Mouse (Mus musculus) spleen, adult 2 months (tissue): ENCODE data around the gene Pdpn.

Experiments used
- CTCF ChIP-seq: fragments of 200-500 bp; IDR thresholded peaks from 2 replicates; pipeline ENCODE4 v1.5.1; 2011; ENCODE audit warnings: mild to moderate bottlenecking, inconsistent platforms; ENCODE audit not compliant: insufficient read depth, insufficient read length, insufficient replicate concordance; ENCODE audit errors: extremely low read depth
- POLR2A ChIP-seq: fragments of 200-500 bp; IDR thresholded peaks from 2 replicates; pipeline ENCODE4 v1.6.1; 2011; ENCODE audit warnings: low read depth, low read length, inconsistent platforms

DNA sequence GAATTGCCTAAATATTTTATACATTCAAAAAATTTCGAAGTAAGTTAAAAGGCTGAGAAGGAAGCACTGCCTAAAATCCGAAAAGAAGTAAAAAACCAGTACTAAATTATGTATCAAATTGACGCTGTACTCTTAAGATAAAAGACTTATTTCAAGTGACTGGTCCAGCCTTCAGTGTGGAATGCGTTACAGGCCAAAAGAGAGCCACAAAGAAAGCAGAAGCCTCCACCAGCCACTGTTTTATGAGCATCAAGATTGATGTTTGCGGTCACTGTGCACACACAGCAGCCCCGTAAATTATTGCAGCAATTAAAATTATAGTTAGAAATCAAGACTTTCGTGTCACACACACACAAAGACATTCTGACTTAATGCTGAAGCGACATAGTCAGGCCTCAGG is 43.8 kb downstream of the Pdpn start:
- TF ChIP-seq CTCF (no peak), POLR2A (no peak)
